Mouse (Mus musculus): ENCODE measurements around the gene Espl1. TPM values are rescaled to one million over a fixed set of nuclear protein-coding genes. Genes with fewer than 3 reads are reported as not detected.

Gene Espl1
- total and polyA plus RNA-seq, 3 experiments, result 49.8 to 142 (median 94.1) TPM

GRCm38 (mm10) chr15:102279092-102279782, 16.8 kb upstream of the Espl1 start, which contains the start of gene Mfsd5 (continued):
- TF ChIP-seq KAT2A (conservative IDR thresholded peaks at IDR 0.05; ENCODE audit: low read depth, low read length), result peak; percentile 63; the same call in 1 of the 2 replicates
- TF ChIP-seq USF2 (IDR thresholded peaks at IDR 0.05; ENCODE audit: borderline replicate concordance in 1 of 2, insufficient read depth in 1 of 2, low read depth in 1 of 2, low read length in 2 of 2), result peak; percentile 85 to 97; a peak in 3 of 4 replicates
- peak; percentile 86 for TF ChIP-seq TCF12 (IDR thresholded peaks at IDR 0.05; ENCODE audit: low read depth, low read length)

- no peaks in the 10 kb centered on the region for H3K27me3 ChIP-seq (ENCODE audit: control insufficient read depth in 1 of 2, insufficient read depth in 2 of 2, low read length in 2 of 2)
- H3K9ac ChIP-seq (ENCODE audit: control insufficient read depth, low read depth, low read length, poor library complexity, severe bottlenecking), result peak overlapping the region; percentile 91
- peaks cover 0 to 38% of the 10 kb centered on the region in 2 experiments; a peak in 2 of 4 replicates for H3K36me3 ChIP-seq (ENCODE audit: control insufficient read depth in 1 of 2, insufficient read depth in 2 of 2, low read length in 2 of 2)
- DNase-seq (ENCODE audit: low read depth, low spot score), result peak; percentile 67
- TF ChIP-seq GATA1 (IDR thresholded peaks at IDR 0.05; ENCODE audit: low read depth, low read length) (no peak), BHLHE40 (IDR thresholded peaks at IDR 0.05; ENCODE audit: borderline replicate concordance, low read depth, low read length) (no peak), NELFE (IDR thresholded peaks at IDR 0.05; ENCODE audit: low read depth, low read length) (no peak), MYB (IDR thresholded peaks at IDR 0.05; ENCODE audit: low read depth, low read length) (no peak), E2F4 (IDR thresholded peaks at IDR 0.05; ENCODE audit: borderline replicate concordance, low read depth, low read length) (no peak)
- H3K4me3 ChIP-seq (ENCODE audit: control insufficient read depth in 1 of 2, insufficient read depth in 1 of 2, low read depth in 2 of 2, low read length in 2 of 2), result peak overlapping the region; percentile 67 to 91
- no peaks in the 10 kb centered on the region for H3K9me3 ChIP-seq (replicated peaks; ENCODE audit: insufficient read depth, low read length)
- H3K79me2 ChIP-seq (ENCODE audit: control insufficient read depth, insufficient read depth, low read length, poor library complexity), result peaks cover 24% of the 10 kb centered on the region
- peak overlapping the region; percentile 69 for H3K27ac ChIP-seq (ENCODE audit: control insufficient read depth, low read depth, low read length)
- peaks cover 12 to 48% of the 10 kb centered on the region in 2 experiments for H3K4me1 ChIP-seq (ENCODE audit: control insufficient read depth in 1 of 2, insufficient read depth in 2 of 2, low read length in 2 of 2)
Observed at GRCm38 (mm10) chr15:102279783-102280520, 16.1 kb upstream of the Espl1 start.

- no peak overlapping the region for H3K27ac ChIP-seq (ENCODE audit: control insufficient read depth, low read depth, low read length)
- peaks cover 0 to 38% of the 10 kb centered on the region in 2 experiments; a peak in 2 of 4 replicates for H3K36me3 ChIP-seq (ENCODE audit: control insufficient read depth in 1 of 2, insufficient read depth in 2 of 2, low read length in 2 of 2)
- DNase-seq (ENCODE audit: low read depth, low spot score), result no peak
- H3K9me3 ChIP-seq (replicated peaks; ENCODE audit: insufficient read depth, low read length), result no peaks in the 10 kb centered on the region
- H3K27me3 ChIP-seq (ENCODE audit: control insufficient read depth in 1 of 2, insufficient read depth in 2 of 2, low read length in 2 of 2), result no peaks in the 10 kb centered on the region
- no peak overlapping the region for H3K9ac ChIP-seq (ENCODE audit: control insufficient read depth, low read depth, low read length, poor library complexity, severe bottlenecking)
- no peak for TF ChIP-seq RAD21 (IDR thresholded peaks at IDR 0.05; ENCODE audit: low read depth, low read length)
- TF ChIP-seq POLR2AphosphoS2 (IDR thresholded peaks at IDR 0.05; ENCODE audit: low read length), result no peak
- no peak for TF ChIP-seq EP300 (IDR thresholded peaks at IDR 0.05; ENCODE audit: low read depth in 1 of 2, low read length in 2 of 2)
- no peak for TF ChIP-seq GATA1 (IDR thresholded peaks at IDR 0.05; ENCODE audit: low read depth, low read length)
- no peak for TF ChIP-seq SMC3 (IDR thresholded peaks at IDR 0.05; ENCODE audit: low read depth, low read length)
- TF ChIP-seq TCF12 (IDR thresholded peaks at IDR 0.05; ENCODE audit: low read depth, low read length), result no peak
- TF ChIP-seq NRF1 (IDR thresholded peaks at IDR 0.05; ENCODE audit: insufficient read depth, low read depth, low read length, poor library complexity, severe bottlenecking), result no peak
- TF ChIP-seq CHD1 (IDR thresholded peaks at IDR 0.05; ENCODE audit: low read depth, low read length), result no peak
- H3K4me3 ChIP-seq (ENCODE audit: control insufficient read depth in 1 of 2, insufficient read depth in 1 of 2, low read depth in 2 of 2, low read length in 2 of 2), result no peak overlapping the region
- peaks cover 24% of the 10 kb centered on the region for H3K79me2 ChIP-seq (ENCODE audit: control insufficient read depth, insufficient read depth, low read length, poor library complexity)
- H3K4me1 ChIP-seq (ENCODE audit: control insufficient read depth in 1 of 2, insufficient read depth in 2 of 2, low read length in 2 of 2), result peaks cover 12 to 50% of the 10 kb centered on the region in 2 experiments
Observed at GRCm38 (mm10) chr15:102280623-102281022, 15.4 kb upstream of the Espl1 start.

Measured in MEL (cell line).